Mouse (Mus musculus) cerebellum, adult 9-11 months (tissue): ENCODE results near the gene Cux1.
A peak's percentile ranks its signal among the peaks of the same experiment; 100 is the strongest.
"Not testable (repeated sequence)": the region's sequence is repeated elsewhere in the genome, so short reads cannot be mapped to it uniquely, and the experiment has no call there.

Source experiments
- DNase-seq: peaks from one replicate; pipeline ENCODE4 v3.0.0; 2022

The Cux1 gene

GRCm38 (mm10) chr5:136230348-136231035, 336.8 kb downstream of the Cux1 start:
- no peak for DNase-seq

DNA sequence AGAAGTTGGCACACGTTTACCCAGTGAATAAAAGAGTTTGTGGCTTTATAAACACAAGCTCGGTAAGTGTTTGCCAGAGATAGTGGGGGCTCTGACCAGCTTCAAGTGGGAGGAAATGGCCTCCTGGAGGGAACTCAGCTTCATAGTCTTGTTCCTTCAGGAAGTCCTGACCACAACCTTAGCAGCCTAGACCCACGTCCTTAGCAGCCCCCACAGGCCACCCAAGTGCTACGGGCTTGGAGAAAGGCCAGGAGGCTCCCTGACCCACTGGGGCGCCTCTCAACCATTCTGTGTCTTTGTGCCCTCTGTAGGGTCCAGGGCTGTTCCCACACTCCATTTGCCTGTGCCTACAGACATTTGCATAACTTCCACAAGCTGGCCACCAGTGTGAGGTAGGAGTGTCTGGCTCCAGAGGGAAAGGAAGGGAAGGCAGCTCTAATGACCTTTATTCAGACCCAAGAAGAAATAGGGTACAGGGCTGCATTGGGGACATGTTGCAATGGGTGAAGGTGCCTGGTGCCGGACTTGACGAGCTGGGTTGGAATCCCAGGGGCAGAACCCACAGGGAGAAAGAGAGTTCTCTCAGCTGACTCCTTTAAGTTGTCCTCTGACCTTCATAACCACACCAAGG, 340.9 kb downstream of the Cux1 start:
- no peak for DNase-seq

DNA sequence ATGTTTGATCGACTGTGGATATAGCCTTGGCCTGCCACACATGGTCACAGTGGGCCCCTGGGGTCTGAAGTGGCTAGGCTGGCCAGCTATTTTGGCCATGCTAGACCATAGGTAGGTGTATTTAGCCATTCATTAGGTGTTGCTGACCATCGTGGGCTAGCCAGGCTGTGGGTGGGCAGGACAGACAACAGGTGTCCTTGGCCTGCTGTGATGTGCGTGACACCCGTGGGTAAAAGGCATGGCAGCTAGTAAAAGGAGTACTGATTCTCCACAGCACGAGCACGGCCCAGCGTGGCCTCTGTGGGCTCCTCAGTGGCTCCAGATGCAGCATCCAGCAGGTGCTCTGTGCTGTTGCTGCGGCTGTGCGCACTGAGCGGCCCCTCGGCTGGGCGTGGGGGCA, 348.7 kb downstream of the Cux1 start:
- DNase-seq, result no peak

- DNase-seq, result no peak
These were observed 349.3 kb downstream of the Cux1 start for GRCm38 (mm10) chr5:136217932-136218381.

DNA sequence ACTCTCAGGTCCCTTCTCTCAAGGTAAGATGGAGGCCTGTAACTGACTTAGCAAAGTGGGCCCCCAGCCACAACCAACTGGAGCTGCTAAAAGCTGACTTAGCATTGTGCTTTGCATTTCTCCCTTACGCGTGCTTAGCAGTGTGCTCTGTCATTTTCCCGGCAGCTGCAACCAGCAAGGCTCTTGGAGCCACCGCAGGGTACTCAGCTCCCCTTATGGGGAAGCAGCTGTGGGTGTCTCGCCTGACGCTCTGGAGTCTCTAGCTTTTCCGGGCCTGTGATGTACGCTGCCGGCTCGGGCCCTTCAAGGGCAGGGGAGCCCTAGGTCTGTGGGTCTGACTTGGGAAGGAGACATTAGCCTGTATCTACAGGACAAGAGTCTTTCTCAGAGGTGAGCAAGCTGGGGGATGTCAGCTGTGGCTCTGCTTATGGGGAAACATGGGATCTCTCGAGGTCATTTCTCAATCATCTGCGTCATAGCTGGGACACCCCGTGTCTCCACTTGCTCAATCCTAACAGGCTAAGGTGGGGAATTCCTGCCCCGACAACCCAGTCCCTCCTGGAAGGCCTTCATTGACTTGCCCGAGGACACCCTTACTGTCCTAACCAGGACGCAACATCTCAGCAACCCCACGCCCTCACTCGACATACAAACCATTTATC, 350.2 kb downstream of the Cux1 start:
- DNase-seq, result no peak

DNA sequence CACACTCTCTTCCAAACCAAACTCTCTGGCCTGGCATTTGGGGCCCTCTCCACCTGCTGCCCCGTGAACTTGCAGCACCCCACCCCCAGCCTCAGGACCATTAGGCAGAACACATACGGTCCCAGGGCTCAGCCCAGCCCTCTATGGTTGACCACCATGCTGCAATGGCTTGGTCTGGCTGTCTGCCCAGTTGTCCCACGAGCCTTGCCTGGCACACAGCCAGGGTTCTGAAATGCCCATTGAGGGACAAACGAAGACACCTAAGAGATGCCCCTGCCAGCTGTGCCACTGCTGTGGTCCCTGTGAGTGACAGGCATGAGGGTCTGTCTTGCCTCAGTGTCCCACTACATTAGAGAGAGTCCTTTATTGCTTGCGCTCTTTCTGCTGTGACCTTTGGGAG, 351.3 kb downstream of the Cux1 start:
- no peak for DNase-seq

DNA sequence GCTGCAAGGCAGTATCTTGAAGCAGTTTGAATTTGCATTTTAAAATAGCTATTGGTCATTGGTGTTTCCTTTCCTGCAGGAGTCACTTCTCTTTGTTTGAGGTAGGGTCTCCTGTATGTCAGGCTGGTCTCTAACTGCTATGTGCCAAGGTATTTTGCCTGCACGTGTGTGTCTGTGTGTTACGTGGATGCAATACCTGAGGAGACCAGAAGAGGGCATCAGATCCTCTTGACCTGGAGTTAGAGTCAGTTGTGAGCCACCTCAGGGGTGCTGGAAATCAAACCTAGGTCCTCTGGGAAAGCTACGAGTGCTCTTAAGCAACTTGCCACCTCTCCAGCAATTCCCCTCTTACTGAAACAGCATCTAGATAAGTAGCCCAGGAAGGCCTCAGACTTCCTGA, 352.1 kb downstream of the Cux1 start:
- no peak for DNase-seq

DNA sequence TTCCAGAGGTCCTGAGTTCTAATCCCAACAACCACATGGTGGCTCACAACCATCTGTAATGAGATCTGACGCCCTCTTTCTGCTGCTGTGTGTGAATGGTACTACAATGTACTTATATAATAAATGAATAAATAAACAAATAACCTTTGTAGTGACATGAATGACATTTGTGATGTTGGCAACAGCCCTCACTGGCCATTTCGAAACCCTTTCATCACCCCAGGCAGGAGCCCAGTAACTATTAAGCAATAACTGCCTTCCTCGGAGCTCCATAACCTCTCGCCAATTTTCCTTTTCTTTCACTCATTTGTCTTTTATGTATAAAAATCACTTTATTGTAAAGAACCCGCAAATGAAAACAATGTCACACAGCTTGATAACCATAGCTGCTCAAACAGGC, 353.6 kb downstream of the Cux1 start:
- no peak for DNase-seq

GRCm38 (mm10) chr5:136212716-136213115, 354.6 kb downstream of the Cux1 start:
- DNase-seq, result no peak

DNA sequence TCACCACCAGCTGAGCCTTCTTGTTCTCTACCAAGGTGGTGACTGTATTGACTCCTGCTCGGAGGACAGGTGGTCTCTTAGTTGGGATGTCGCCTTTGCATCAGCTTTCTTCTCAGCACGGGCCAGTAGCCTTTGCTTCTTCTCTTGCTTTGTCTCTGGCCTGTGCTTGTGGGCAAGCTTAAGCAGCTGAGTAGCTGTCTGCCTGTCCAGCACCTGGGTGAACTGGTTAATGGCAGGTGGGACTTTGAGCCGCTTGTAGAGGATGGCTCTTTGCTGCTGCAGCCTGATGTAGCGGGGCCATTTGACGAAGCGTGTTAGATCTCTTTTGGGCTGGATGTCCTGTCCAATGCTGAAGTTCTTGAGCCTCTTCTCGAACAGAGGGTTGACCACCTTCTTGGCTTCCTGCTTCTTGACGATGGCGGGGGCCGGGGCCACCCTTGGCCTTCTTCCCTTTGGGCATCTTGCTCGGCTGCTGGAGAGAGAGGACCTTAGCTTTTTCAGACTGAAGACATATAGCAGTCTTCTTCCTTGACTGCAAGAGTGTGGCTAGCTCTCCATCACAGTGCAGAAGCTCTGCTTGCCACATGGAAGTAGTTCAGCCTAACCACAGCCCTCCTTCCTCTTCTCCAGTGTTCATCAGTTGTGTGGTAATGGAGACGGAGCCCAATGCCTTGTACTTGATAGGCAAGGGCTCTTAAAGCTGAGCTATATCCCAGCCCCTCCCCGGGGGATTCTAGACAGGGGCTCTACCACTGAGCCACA, 355.8 kb downstream of the Cux1 start:
- not testable (repeated sequence) for DNase-seq

GRCm38 (mm10) chr5:136210549-136210948, 356.7 kb downstream of the Cux1 start:
- no peak for DNase-seq

DNA sequence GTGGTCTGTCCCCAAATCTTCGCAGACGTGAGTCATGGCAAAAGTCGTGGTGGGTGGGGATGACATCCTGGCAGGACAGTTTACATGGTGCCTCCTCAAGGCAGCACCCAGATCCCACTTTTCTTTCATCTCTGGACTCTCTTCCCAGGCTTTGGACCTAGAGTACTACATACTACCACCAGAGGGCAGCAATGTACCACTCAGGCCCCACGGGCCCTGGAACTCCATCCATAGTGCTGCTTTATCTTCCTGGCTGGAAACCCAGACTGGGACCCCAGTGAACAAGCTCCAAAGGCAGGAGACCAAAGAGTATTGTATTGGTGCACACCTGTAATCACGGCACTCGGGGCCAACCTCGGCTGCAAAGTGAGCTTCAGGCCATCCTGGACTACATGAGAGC, 365.5 kb downstream of the Cux1 start:
- peak; percentile 63 for DNase-seq

DNA sequence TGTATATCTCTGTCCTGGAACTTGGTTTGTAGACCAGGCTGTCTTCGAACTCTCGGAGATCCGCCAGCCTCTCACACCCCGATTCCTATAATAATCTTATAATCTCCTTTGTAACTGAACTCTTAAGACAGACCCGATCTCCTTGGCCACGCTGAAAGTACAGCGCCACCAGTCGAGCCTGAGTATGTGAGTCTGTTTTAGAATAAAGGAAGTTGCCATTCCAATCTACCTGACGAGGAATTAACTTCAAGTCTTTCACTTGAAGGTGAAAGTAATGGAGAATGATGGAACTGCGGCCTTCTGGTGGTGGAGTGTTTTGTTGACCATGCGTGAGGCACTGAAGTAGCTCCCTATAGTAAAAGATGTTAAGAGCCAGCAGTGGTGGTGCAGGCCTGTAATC, 367.8 kb downstream of the Cux1 start:
- DNase-seq, result no peak

- DNase-seq, result peak; percentile 93
These were observed 368.6 kb downstream of the Cux1 start, which contains the start of gene Prkrip1 for GRCm38 (mm10) chr5:136198474-136199391. TSS of gene Prkrip1 (minus strand) at chr5:136198963.
